Comparison of ENCODE assay signal across 9 mouse cellular contexts in genomic region chr4:95137413-95138143, GRCm38 (mm10).
A peak's percentile ranks its signal among the peaks of the same experiment; 100 is the strongest.
DNase-seq lines count a peak whose midpoint lies in the region; ATAC-seq lines count a peak whose summit lies in the region.
"Had no signal": no experiment of that assay in that cellular context is flagged by ENCODE, and none has a peak within 500 bp of the region (broad histone marks: within the 10 kb centered on the region; RNA-seq: fewer than 3 reads in every experiment).

No protein-coding gene starts in this region.

- H3K4me3 ChIP-seq in forebrain, embryonic 10.5 days = no peak overlapping the region
- no peak overlapping the region for H3K4me3 ChIP-seq in hindbrain, embryonic 16.5 days (ENCODE audit: low read length)
- no peak overlapping the region for H3K4me3 ChIP-seq in neural tube, embryonic 14.5 days (ENCODE audit: low read depth, low read length)
- H3K4me3 ChIP-seq: embryonic facial prominence, embryonic 13.5 days; liver, embryonic 15.5 days had no signal

- H3K4me2 ChIP-seq in hindbrain, embryonic 16.5 days (ENCODE audit: low read length) = 0 out of 2 replicates have a peak overlapping the region, but pooled peaks have one; percentile 6
- H3K4me2 ChIP-seq in neural tube, embryonic 14.5 days (ENCODE audit: low read depth, low read length) = no peak overlapping the region
- H3K4me2 ChIP-seq: embryonic facial prominence, embryonic 13.5 days; liver, embryonic 15.5 days had no signal

- peak; percentile 29 to 30 for DNase-seq in left cerebral cortex, postnatal 25 days (ENCODE audit: low spot score in 2 of 2)
- DNase-seq in left cerebral cortex, adult 18-20 months (ENCODE audit: low spot score in 2 of 2) = no peak
- peak; percentile 69 for DNase-seq in forebrain, embryonic 10.5 days (ENCODE audit: extremely low spot score, low spot score)
- DNase-seq in testis, postnatal 10 days (ENCODE audit: low spot score) = no peak
- no peak for DNase-seq in right cerebral cortex, postnatal 25 days

- ATAC-seq in hindbrain, embryonic 16.5 days = peak; percentile 84
- ATAC-seq in neural tube, embryonic 14.5 days (ENCODE audit: low read depth) = peak; percentile 78

- H3K9ac ChIP-seq in hindbrain, embryonic 16.5 days (ENCODE audit: low read depth, low read length) = no peak overlapping the region
- H3K9ac ChIP-seq in neural tube, embryonic 14.5 days (replicated peaks; ENCODE audit: low read depth, low read length) = no peak overlapping the region
- H3K9ac ChIP-seq: embryonic facial prominence, embryonic 13.5 days; liver, embryonic 15.5 days had no signal

- peaks cover 29% of the 10 kb centered on the region for H3K27me3 ChIP-seq in forebrain, embryonic 10.5 days (ENCODE audit: poor library complexity, severe bottlenecking)
- no peaks in the 10 kb centered on the region for H3K27me3 ChIP-seq in hindbrain, embryonic 16.5 days (replicated peaks; ENCODE audit: control insufficient read depth, insufficient read depth, low read length)
- no peaks in the 10 kb centered on the region for H3K27me3 ChIP-seq in neural tube, embryonic 14.5 days (ENCODE audit: control insufficient read depth, insufficient read depth, low read length)
- H3K27me3 ChIP-seq: embryonic facial prominence, embryonic 13.5 days had no signal

- H3K9me3 ChIP-seq in forebrain, embryonic 10.5 days = no peaks in the 10 kb centered on the region
- no peaks in the 10 kb centered on the region for H3K9me3 ChIP-seq in hindbrain, embryonic 16.5 days (ENCODE audit: control insufficient read depth, low read length)
- no peaks in the 10 kb centered on the region for H3K9me3 ChIP-seq in neural tube, embryonic 14.5 days (ENCODE audit: control insufficient read depth, low read length)
- H3K9me3 ChIP-seq: embryonic facial prominence, embryonic 13.5 days; liver, embryonic 15.5 days had no signal

- H3K36me3 ChIP-seq in forebrain, embryonic 10.5 days (replicated peaks) = no peaks in the 10 kb centered on the region
- H3K36me3 ChIP-seq in hindbrain, embryonic 16.5 days (ENCODE audit: control insufficient read depth, insufficient read depth, low read length) = no peaks in the 10 kb centered on the region
- no peaks in the 10 kb centered on the region for H3K36me3 ChIP-seq in neural tube, embryonic 14.5 days (ENCODE audit: control insufficient read depth, insufficient read depth, low read length)
- H3K36me3 ChIP-seq: embryonic facial prominence, embryonic 13.5 days; liver, embryonic 15.5 days had no signal

- WGBS in forebrain, embryonic 10.5 days = 40% methylated on average over 12 of the region's 12 CpGs
- WGBS in hindbrain, embryonic 16.5 days = 34% methylated on average over 12 of the region's 12 CpGs
- WGBS in neural tube, embryonic 14.5 days = 40% methylated on average over 12 of the region's 12 CpGs

- intact Hi-C loops in left cerebral cortex, postnatal 25 days (cut with DNase I) = no loop called here

- H3K27ac ChIP-seq in forebrain, embryonic 10.5 days = peak overlapping the region; percentile 76
- no peak overlapping the region for H3K27ac ChIP-seq in hindbrain, embryonic 16.5 days (ENCODE audit: low read depth, low read length)
- no peak overlapping the region for H3K27ac ChIP-seq in neural tube, embryonic 14.5 days (ENCODE audit: low read depth, low read length)
- H3K27ac ChIP-seq: embryonic facial prominence, embryonic 13.5 days; liver, embryonic 15.5 days had no signal

- peaks cover 55% of the 10 kb centered on the region for H3K4me1 ChIP-seq in forebrain, embryonic 10.5 days
- peaks cover 15% of the 10 kb centered on the region for H3K4me1 ChIP-seq in hindbrain, embryonic 16.5 days (ENCODE audit: control insufficient read depth, insufficient read depth, low read depth, low read length)
- H3K4me1 ChIP-seq in neural tube, embryonic 14.5 days (ENCODE audit: control insufficient read depth, insufficient read depth, low read length) = no peaks in the 10 kb centered on the region
- H3K4me1 ChIP-seq: liver, embryonic 15.5 days had no signal

Comparison
In these comparisons a context has a peak if more than half of its experiments do, and no peak if none do; other contexts are left out.
1. DNase-seq: peak in left cerebral cortex, postnatal 25 days (2 of 2) and forebrain, embryonic 10.5 days (single experiment); none in left cerebral cortex, adult 18-20 months (0 of 2), testis, postnatal 10 days (single experiment) and right cerebral cortex, postnatal 25 days (single experiment).